Mouse (Mus musculus) cerebellum, adult 2 months (tissue): ENCODE measurements at regions not wholly inside any gene's neighbourhood (a gene's known extent, or its start where the extent isn't known, plus 50 kb on each side); places are given as distances from the start of the nearest gene placed in this dataset.

Experiments
- CTCF ChIP-seq: fragments of 200-500 bp; IDR thresholded peaks from 2 replicates; pipeline ENCODE4 v1.5.1; 2011; ENCODE audit warnings: low read depth, mild to moderate bottlenecking, control low read depth, low read length, moderate library complexity, borderline replicate concordance; ENCODE audit not compliant: insufficient read depth
- POLR2A ChIP-seq: fragments of 200-500 bp; IDR thresholded peaks from 2 replicates; pipeline ENCODE4 v1.6.1; 2011; ENCODE audit warnings: low read length, control low read depth, borderline replicate concordance; ENCODE audit not compliant: insufficient read depth

GRCm38 (mm10) chr15:85645971-85646638, 63.8 kb upstream of the Wnt7b start:
- TF ChIP-seq CTCF (no peak), POLR2A (no peak)
